29 mouse cellular contexts compared by ENCODE assay signal in genomic region chr15:75154940-75155339, GRCm38 (mm10). TPM values are rescaled to one million over a fixed set of nuclear protein-coding genes. Genes with fewer than 3 reads are reported as not detected.
DNase-seq lines count a peak whose midpoint lies in the region; ATAC-seq and TF ChIP-seq lines count a peak whose summit lies in the region.
"Had no signal": no experiment of that assay in that cellular context is flagged by ENCODE, and none has a peak within 500 bp of the region (broad histone marks: within the 10 kb centered on the region; RNA-seq: fewer than 3 reads in every experiment).

TSS of gene Ly6g (plus strand) at chr15:75155240.

- TF ChIP-seq POLR2A in bone marrow, adult 2 months (IDR thresholded peaks at IDR 0.05; ENCODE audit: borderline replicate concordance, control insufficient read depth, low read depth, low read length): no peak

- TF ChIP-seq CTCF in bone marrow, adult 2 months (IDR thresholded peaks at IDR 0.05; ENCODE audit: control insufficient read depth, insufficient read depth, low read length): no peak

- peak; percentile 27 for DNase-seq in A20 (ENCODE audit: low read depth, low spot score)
- DNase-seq in urinary bladder, adult 2 months (ENCODE audit: low spot score): no peak
- DNase-seq in layer of hippocampus, postnatal 10 days (ENCODE audit: low spot score in 2 of 2): no peak
- no peak for DNase-seq in neural tube, embryonic 10.5 days (ENCODE audit: extremely low spot score, low spot score)
- no peak for DNase-seq in retina, embryonic 14.5 days (ENCODE audit: low spot score)
- DNase-seq: adrenal gland, adult 8-10 months; adrenal gland, postnatal 14 days; cerebellum, adult 11-12 months; cerebellum, adult 2 months; cerebellum, adult 9-10 months; cerebellum, postnatal 10 days; cerebellum, postnatal 25 days had no signal

- peaks cover 7% of the 10 kb centered on the region; the same call in 1 of the 2 replicates for H3K4me1 ChIP-seq in bone marrow, adult 2 months (ENCODE audit: control insufficient read depth, insufficient read depth, low read length)
- H3K4me1 ChIP-seq: embryonic facial prominence, embryonic 10.5 days; embryonic facial prominence, embryonic 12.5 days; forebrain, embryonic 10.5 days; forebrain, embryonic 12.5 days had no signal

- H3K27ac ChIP-seq in bone marrow, adult 2 months (ENCODE audit: control insufficient read depth, insufficient read depth, low read depth, low read length, poor library complexity): peak within 1 kb of the TSS; percentile 28; the same call in 1 of the 2 replicates
- H3K27ac ChIP-seq: embryonic facial prominence, embryonic 10.5 days; embryonic facial prominence, embryonic 12.5 days; forebrain, embryonic 10.5 days; forebrain, embryonic 12.5 days had no signal

- H3K4me3 ChIP-seq in bone marrow, adult 2 months (replicated peaks; ENCODE audit: control insufficient read depth, low read depth, low read length): peak within 1 kb of the TSS; percentile 65
- H3K4me3 ChIP-seq: embryonic facial prominence, embryonic 10.5 days; embryonic facial prominence, embryonic 12.5 days; erythroblast, embryonic 14.5 days; forebrain, embryonic 10.5 days; forebrain, embryonic 12.5 days had no signal

- ATAC-seq in granulocyte monocyte progenitor cell, adult 5-6 weeks (replicated peaks; ENCODE audit: poor library complexity, severe bottlenecking): 0 out of 2 replicates have a peak, but pooled peaks have one; percentile 35
- peak; percentile 57 for ATAC-seq in megakaryocyte, adult 5-6 weeks (ENCODE audit: poor library complexity, severe bottlenecking)
- ATAC-seq: activated CD4-positive, CD25-positive, alpha-beta regulatory T cell, adult 4 months; forebrain, embryonic 14.5 days; forebrain, embryonic 16.5 days; Patski had no signal

- WGBS in bone marrow, adult 2 months: 83% methylated on average over 1 of the region's 1 CpGs

RNA-seq across cellular contexts. Expression of gene Ly6g, which starts in this region (rescaled TPM):
- 99.4 and 213 TPM in 2 replicates for polyA plus RNA-seq in bone marrow, adult 2 months (2011; ENCODE audit: insufficient read depth, insufficient read length, low replicate concordance, missing spikeins)
- total RNA-seq in granulocyte monocyte progenitor cell, adult 5-6 weeks (2014; fragmentation: Nextera tagmentation): 2.7 TPM in 1 of 2 replicates, not detected in the other
- 3.2 and 4.9 TPM in 2 replicates for total RNA-seq in granulocyte monocyte progenitor cell, adult 5-6 weeks (2017)
- 146 and 232 TPM in 2 replicates for total RNA-seq in megakaryocyte, adult 5-6 weeks (2015)
- total RNA-seq in megakaryocyte, adult 5-6 weeks (2017): 79.2 and 81.9 TPM in 2 replicates
- not detected in 2 replicates for polyA plus RNA-seq in urinary bladder, adult 2 months (2012; rRNA removed)
- total RNA-seq in layer of hippocampus, postnatal 10 days (2021): not detected
- total RNA-seq: adrenal gland, adult 18-20 months; adrenal gland, adult 8-10 months; adrenal gland, postnatal 14 days; ES-E14; MEL had no signal
- polyA plus RNA-seq: activated CD4-positive, CD25-positive, alpha-beta regulatory T cell, adult 4 months; cerebellum, adult 2 months; cortical plate, adult 2 months; embryonic facial prominence, embryonic 10.5 days; embryonic facial prominence, embryonic 12.5 days; embryonic facial prominence, embryonic 14.5 days; erythroblast, embryonic 14.5 days; forebrain, embryonic 10.5 days; forebrain, embryonic 12.5 days; forebrain, embryonic 14.5 days; forebrain, embryonic 16.5 days; Patski had no signal

Comparison
In these comparisons a context has a peak if more than half of its experiments do, and no peak if none do; other contexts are left out.
1. RNA of gene Ly6g (total RNA-seq): 79.2 to 232 TPM in megakaryocyte, adult 5-6 weeks; 2.7 to 4.9 TPM in granulocyte monocyte progenitor cell, adult 5-6 weeks and not detected in layer of hippocampus, postnatal 10 days; every median in the first group is over 10 times any median in the second.
2. RNA of gene Ly6g (polyA plus RNA-seq): 99.4 to 213 TPM in bone marrow, adult 2 months; not detected in urinary bladder, adult 2 months; every median in the first group is over 100 times any median in the second.